Mouse (Mus musculus) neural tube, embryonic 14.5 days (tissue): ENCODE measurements at regions not wholly inside any gene's neighbourhood (a gene's known extent, or its start where the extent isn't known, plus 50 kb on each side); places are given as distances from the start of the nearest gene placed in this dataset.
A peak's percentile ranks its signal among the peaks of the same experiment; 100 is the strongest.
"Not testable (repeated sequence)": the region's sequence is repeated elsewhere in the genome, so short reads cannot be mapped to it uniquely, and the experiment has no call there.

Experiments
- ATAC-seq: fragments of 200-750 bp; cut with Nextera tagmentation; 2 replicates; pipeline ENCODE4 v1.8.0; 2017; ENCODE audit warnings: low read depth, mild to moderate bottlenecking, moderate TSS enrichment, moderate library complexity
- H3K27ac ChIP-seq: fragments of 300-500 bp; sonication (generic); 2 replicates; pipeline ENCODE4 v1.5.1; 2014; ENCODE audit warnings: low read depth, mild to moderate bottlenecking, control low read depth, low read length, moderate library complexity, mixed read lengths
- H3K27me3 ChIP-seq: fragments of 300-500 bp; sonication (generic); 2 replicates; pipeline ENCODE4 v1.6.1; 2014; ENCODE audit warnings: low read length; ENCODE audit not compliant: control insufficient read depth, insufficient read depth
- H3K36me3 ChIP-seq: fragments of 300-500 bp; sonication (generic); 2 replicates; pipeline ENCODE4 v1.6.1; 2014; ENCODE audit warnings: low read length, mixed read lengths; ENCODE audit not compliant: control insufficient read depth, insufficient read depth
- H3K4me1 ChIP-seq: fragments of 300-500 bp; sonication (generic); 2 replicates; pipeline ENCODE4 v1.6.1; 2014; ENCODE audit warnings: low read length; ENCODE audit not compliant: control insufficient read depth, insufficient read depth
- H3K4me2 ChIP-seq: fragments of 300-500 bp; sonication (generic); 2 replicates; pipeline ENCODE4 v1.6.1; 2014; ENCODE audit warnings: mild to moderate bottlenecking, low read depth, low read length, control low read depth
- H3K4me3 ChIP-seq: fragments of 300-500 bp; sonication (generic); 2 replicates; pipeline ENCODE4 v1.5.1; 2014; ENCODE audit warnings: low read depth, low read length, control low read depth, mixed read lengths
- H3K9ac ChIP-seq: fragments of 300-500 bp; sonication (generic); replicated peaks from 2 replicates; pipeline ENCODE4 v1.6.1; 2014; ENCODE audit warnings: low read depth, mild to moderate bottlenecking, control low read depth, low read length, mixed read lengths
- H3K9me3 ChIP-seq: fragments of 300-500 bp; sonication (generic); 2 replicates; pipeline ENCODE4 v1.6.1; 2016; ENCODE audit warnings: low read length; ENCODE audit not compliant: control insufficient read depth
- WGBS: fragments of 180-500 bp; shearing (Covaris S2); extraction: QIAGEN DNeasy Blood & Tissue Kit; methylation state at CpG from one replicate; pipeline ENCODE4 v1.1.7; 2014; 5-methylcytosine and 5-hydroxymethylcytosine counted together

GRCm38 (mm10) chr4:8462414-8462813 lies 223.6 kb upstream of the Car8 start:
- H3K36me3 ChIP-seq, H3K4me1 ChIP-seq, ATAC-seq, H3K9ac ChIP-seq, H3K4me3 ChIP-seq, H3K27me3 ChIP-seq, H3K9me3 ChIP-seq, H3K4me2 ChIP-seq, H3K27ac ChIP-seq: not testable (repeated sequence)
- WGBS: 91% methylated on average over 6 of the region's 6 CpGs

GRCm38 (mm10) chr4:8454346-8454745 lies 215.5 kb upstream of the Car8 start:
- H3K4me2 ChIP-seq: no peak overlapping the region
- H3K9ac ChIP-seq: no peak overlapping the region
- no peaks in the 10 kb centered on the region for H3K27me3 ChIP-seq
- WGBS: 84% methylated on average over 2 of the region's 2 CpGs
- no peak for ATAC-seq
- H3K27ac ChIP-seq: no peak overlapping the region
- no peaks in the 10 kb centered on the region for H3K36me3 ChIP-seq
- H3K9me3 ChIP-seq: no peaks in the 10 kb centered on the region
- no peaks in the 10 kb centered on the region for H3K4me1 ChIP-seq
- no peak overlapping the region for H3K4me3 ChIP-seq

GRCm38 (mm10) chr4:8432393-8432792 lies 193.6 kb upstream of the Car8 start:
- no peak overlapping the region for H3K9ac ChIP-seq
- no peak overlapping the region for H3K4me2 ChIP-seq
- no peak overlapping the region for H3K27ac ChIP-seq
- H3K4me1 ChIP-seq: no peaks in the 10 kb centered on the region
- H3K9me3 ChIP-seq: no peaks in the 10 kb centered on the region
- 48% methylated on average over 2 of the region's 2 CpGs for WGBS
- no peak overlapping the region for H3K4me3 ChIP-seq
- no peaks in the 10 kb centered on the region for H3K27me3 ChIP-seq
- H3K36me3 ChIP-seq: no peaks in the 10 kb centered on the region
- ATAC-seq: no peak

GRCm38 (mm10) chr4:8431032-8431332 lies 192.1 kb upstream of the Car8 start:
- no peaks in the 10 kb centered on the region for H3K36me3 ChIP-seq
- H3K27me3 ChIP-seq: no peaks in the 10 kb centered on the region
- no peak overlapping the region for H3K27ac ChIP-seq
- no peak overlapping the region for H3K4me3 ChIP-seq
- WGBS: 41% methylated on average over 1 of the region's 1 CpGs
- no peak for ATAC-seq
- no peaks in the 10 kb centered on the region for H3K4me1 ChIP-seq
- no peak overlapping the region for H3K4me2 ChIP-seq
- H3K9me3 ChIP-seq: no peaks in the 10 kb centered on the region
- H3K9ac ChIP-seq: no peak overlapping the region

GRCm38 (mm10) chr4:8430269-8431031 lies 191.6 kb upstream of the Car8 start:
- H3K9me3 ChIP-seq: no peaks in the 10 kb centered on the region
- H3K36me3 ChIP-seq: no peaks in the 10 kb centered on the region
- no peak overlapping the region for H3K4me3 ChIP-seq
- no peaks in the 10 kb centered on the region for H3K4me1 ChIP-seq
- no peak; the same call in 1 of the 2 replicates for ATAC-seq
- H3K27me3 ChIP-seq: no peaks in the 10 kb centered on the region
- H3K9ac ChIP-seq: no peak overlapping the region
- WGBS: 88% methylated on average over 4 of the region's 4 CpGs
- no peak overlapping the region for H3K27ac ChIP-seq
- H3K4me2 ChIP-seq: no peak overlapping the region

- no peak overlapping the region for H3K4me3 ChIP-seq
- H3K9me3 ChIP-seq: no peaks in the 10 kb centered on the region
- H3K4me1 ChIP-seq: no peaks in the 10 kb centered on the region
- no peak overlapping the region for H3K27ac ChIP-seq
- H3K9ac ChIP-seq: no peak overlapping the region
- 15% methylated on average over 5 of the region's 5 CpGs for WGBS
- no peaks in the 10 kb centered on the region for H3K36me3 ChIP-seq
- H3K4me2 ChIP-seq: no peak overlapping the region
- H3K27me3 ChIP-seq: no peaks in the 10 kb centered on the region
- ATAC-seq: no peak
Measured at GRCm38 (mm10) chr4:8429771-8430170, 190.9 kb upstream of the Car8 start.

GRCm38 (mm10) chr4:8428629-8429523 lies 190.0 kb upstream of the Car8 start:
- H3K4me1 ChIP-seq: no peaks in the 10 kb centered on the region
- no peaks in the 10 kb centered on the region for H3K27me3 ChIP-seq
- no peak overlapping the region for H3K27ac ChIP-seq
- no peaks in the 10 kb centered on the region for H3K9me3 ChIP-seq
- WGBS: 71% methylated on average over 11 of the region's 11 CpGs
- no peak overlapping the region for H3K9ac ChIP-seq
- H3K4me2 ChIP-seq: no peak overlapping the region
- H3K4me3 ChIP-seq: no peak overlapping the region
- H3K36me3 ChIP-seq: no peaks in the 10 kb centered on the region
- peak; percentile 64; the same call in 1 of the 2 replicates for ATAC-seq

- no peaks in the 10 kb centered on the region for H3K4me1 ChIP-seq
- 85% methylated on average over 4 of the region's 4 CpGs for WGBS
- H3K9me3 ChIP-seq: no peaks in the 10 kb centered on the region
- H3K9ac ChIP-seq: no peak overlapping the region
- ATAC-seq: no peak
- no peak overlapping the region for H3K4me2 ChIP-seq
- no peak overlapping the region for H3K4me3 ChIP-seq
- no peak overlapping the region for H3K27ac ChIP-seq
- no peaks in the 10 kb centered on the region for H3K27me3 ChIP-seq
- no peaks in the 10 kb centered on the region for H3K36me3 ChIP-seq
Measured at GRCm38 (mm10) chr4:8427812-8428211, 189.0 kb upstream of the Car8 start.

- H3K4me2 ChIP-seq: no peak overlapping the region
- 54% methylated on average over 16 of the region's 16 CpGs for WGBS
- ATAC-seq: 0 out of 2 replicates have a peak, but pooled peaks have one; percentile 26
- H3K9ac ChIP-seq: no peak overlapping the region
- H3K9me3 ChIP-seq: no peaks in the 10 kb centered on the region
- H3K4me1 ChIP-seq: no peaks in the 10 kb centered on the region
- H3K4me3 ChIP-seq: no peak overlapping the region
- no peak overlapping the region for H3K27ac ChIP-seq
- no peaks in the 10 kb centered on the region for H3K27me3 ChIP-seq
- no peaks in the 10 kb centered on the region for H3K36me3 ChIP-seq
Measured at GRCm38 (mm10) chr4:8423392-8424045, 184.7 kb upstream of the Car8 start.
